Comparison of ENCODE assay signal across 27 mouse cellular contexts in the genomic region with DNA sequence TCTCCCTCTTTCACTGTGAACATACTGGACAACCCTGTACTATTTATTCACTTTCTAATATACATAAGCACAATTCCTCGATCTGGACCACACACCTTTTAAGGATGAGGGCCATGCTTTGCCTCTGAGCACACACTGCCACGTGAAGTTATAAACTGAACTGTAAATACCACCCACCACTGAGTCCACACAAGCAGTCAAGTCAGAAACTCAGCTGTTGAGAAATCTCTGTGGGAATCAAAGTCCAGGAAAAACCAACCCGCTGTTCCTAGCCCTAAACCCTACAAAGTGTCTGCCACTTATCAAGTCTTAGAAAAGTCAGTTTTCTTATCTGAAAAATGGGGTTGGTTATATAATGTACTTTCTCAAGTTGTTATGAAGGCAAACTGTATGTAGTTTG. TPM values are rescaled to one million over a fixed set of nuclear protein-coding genes. Genes with fewer than 3 reads are reported as not detected.
DNase-seq lines count a peak whose midpoint lies in the region; ATAC-seq and TF ChIP-seq lines count a peak whose summit lies in the region.
"Had no signal": no experiment of that assay in that cellular context is flagged by ENCODE, and none has a peak within 500 bp of the region (broad histone marks: within the 10 kb centered on the region; RNA-seq: fewer than 3 reads in every experiment).

No protein-coding gene starts in this region.

- H3K27ac ChIP-seq in liver, embryonic 13.5 days: no peak overlapping the region
- no peak overlapping the region for H3K27ac ChIP-seq in liver, embryonic 16.5 days (ENCODE audit: low read length)
- H3K27ac ChIP-seq in stomach, postnatal 0 days (replicated peaks): no peak overlapping the region
- no peak overlapping the region for H3K27ac ChIP-seq in kidney, embryonic 15.5 days
- H3K27ac ChIP-seq: embryonic facial prominence, embryonic 12.5 days; embryonic facial prominence, embryonic 15.5 days; gastrocnemius, adult 2 months; heart, embryonic 15.5 days; hindbrain, embryonic 12.5 days; hindbrain, embryonic 15.5 days had no signal

- DNase-seq in heart, adult 11 months: peak; percentile 25
- no peak for DNase-seq in heart, postnatal 25 days (ENCODE audit: low spot score)
- no peak for DNase-seq in liver, embryonic 13.5 days
- no peak for DNase-seq in liver
- DNase-seq in stomach, postnatal 0 days (ENCODE audit: low spot score): peak; percentile 26
- no peak for DNase-seq in left cerebral cortex, postnatal 36 days (ENCODE audit: low spot score in 2 of 2)
- DNase-seq: adrenal gland, adult 8-10 months; adrenal gland, postnatal 25 days; cerebellum, adult 11-12 months; cerebellum, adult 8-10 months; cerebellum, postnatal 14 days; forebrain, postnatal 0 days; gastrocnemius, adult 2 months; gastrocnemius, postnatal 14 days; heart, adult 18-20 months; heart, postnatal 10 days; heart, postnatal 4 days had no signal

- no peak for TF ChIP-seq CTCF in stomach, postnatal 0 days (IDR thresholded peaks at IDR 0.05; ENCODE audit: low read depth)

- H3K9me3 ChIP-seq in liver, embryonic 13.5 days (replicated peaks): no peaks in the 10 kb centered on the region
- H3K9me3 ChIP-seq in liver, embryonic 16.5 days (replicated peaks; ENCODE audit: control insufficient read depth, low read length): no peaks in the 10 kb centered on the region
- H3K9me3 ChIP-seq in stomach, postnatal 0 days (ENCODE audit: control insufficient read depth, low read length): no peaks in the 10 kb centered on the region
- no peaks in the 10 kb centered on the region for H3K9me3 ChIP-seq in kidney, embryonic 15.5 days (replicated peaks)
- H3K9me3 ChIP-seq: embryonic facial prominence, embryonic 12.5 days; embryonic facial prominence, embryonic 15.5 days; heart, embryonic 12.5 days; heart, embryonic 15.5 days; hindbrain, embryonic 12.5 days; hindbrain, embryonic 15.5 days had no signal

- H3K4me3 ChIP-seq in liver, embryonic 13.5 days (replicated peaks): no peak overlapping the region
- H3K4me3 ChIP-seq in liver, embryonic 16.5 days (ENCODE audit: low read depth, low read length): no peak overlapping the region
- H3K4me3 ChIP-seq in stomach, postnatal 0 days (ENCODE audit: low read depth, low read length): no peak overlapping the region
- H3K4me3 ChIP-seq in kidney, embryonic 15.5 days (replicated peaks): no peak overlapping the region
- H3K4me3 ChIP-seq: embryonic facial prominence, embryonic 12.5 days; embryonic facial prominence, embryonic 15.5 days; gastrocnemius, adult 2 months; heart, embryonic 12.5 days; heart, embryonic 15.5 days; hindbrain, embryonic 12.5 days; hindbrain, embryonic 15.5 days had no signal

- H3K9ac ChIP-seq in liver, embryonic 13.5 days: no peak overlapping the region
- no peak overlapping the region for H3K9ac ChIP-seq in liver, embryonic 16.5 days (ENCODE audit: low read depth, low read length)
- no peak overlapping the region for H3K9ac ChIP-seq in stomach, postnatal 0 days (ENCODE audit: low read length)
- no peak overlapping the region for H3K9ac ChIP-seq in kidney, embryonic 15.5 days
- H3K9ac ChIP-seq: embryonic facial prominence, embryonic 12.5 days; embryonic facial prominence, embryonic 15.5 days; forebrain, postnatal 0 days; heart, embryonic 12.5 days; heart, embryonic 15.5 days; hindbrain, embryonic 12.5 days; hindbrain, embryonic 15.5 days had no signal

- no peak for TF ChIP-seq EP300 in stomach, postnatal 0 days (optimal IDR thresholded peaks at IDR 0.05)

- ATAC-seq in liver, embryonic 13.5 days (ENCODE audit: low read depth): peak; percentile 55; the same call in 1 of the 2 replicates
- peak; percentile 86 for ATAC-seq in liver, embryonic 16.5 days (ENCODE audit: low read depth)
- ATAC-seq in stomach, postnatal 0 days (ENCODE audit: low FRiP score, low TSS enrichment): peak; percentile 79
- no peak for ATAC-seq in kidney, embryonic 15.5 days (replicated peaks; ENCODE audit: low FRiP score)
- ATAC-seq: activated CD4-positive, CD25-positive, alpha-beta regulatory T cell, adult 4 months; forebrain, embryonic 14.5 days; forebrain, postnatal 0 days had no signal

- 48% methylated on average over 3 of the region's 3 CpGs for WGBS in liver, embryonic 13.5 days (ENCODE audit: insufficient replicate concordance)
- 53% methylated on average over 3 of the region's 3 CpGs for WGBS in liver, embryonic 16.5 days (ENCODE audit: insufficient replicate concordance)
- 47% methylated on average over 3 of the region's 3 CpGs for WGBS in stomach, postnatal 0 days
- 82% methylated on average over 3 of the region's 3 CpGs for WGBS in kidney, embryonic 15.5 days

- no peaks in the 10 kb centered on the region for H3K4me1 ChIP-seq in liver, embryonic 13.5 days (replicated peaks)
- H3K4me1 ChIP-seq in liver, embryonic 16.5 days (ENCODE audit: control insufficient read depth, low read depth, low read length): no peaks in the 10 kb centered on the region
- no peaks in the 10 kb centered on the region for H3K4me1 ChIP-seq in stomach, postnatal 0 days (replicated peaks; ENCODE audit: control insufficient read depth, insufficient read depth)
- no peaks in the 10 kb centered on the region for H3K4me1 ChIP-seq in kidney, embryonic 15.5 days
- H3K4me1 ChIP-seq: embryonic facial prominence, embryonic 12.5 days; embryonic facial prominence, embryonic 15.5 days; heart, embryonic 15.5 days; hindbrain, embryonic 12.5 days; hindbrain, embryonic 15.5 days had no signal

- no peak overlapping the region for H3K4me2 ChIP-seq in liver, embryonic 13.5 days
- H3K4me2 ChIP-seq in liver, embryonic 16.5 days (ENCODE audit: low read depth, low read length): no peak overlapping the region
- H3K4me2 ChIP-seq in stomach, postnatal 0 days (replicated peaks; ENCODE audit: low read depth): no peak overlapping the region
- H3K4me2 ChIP-seq in kidney, embryonic 15.5 days: no peak overlapping the region
- H3K4me2 ChIP-seq: embryonic facial prominence, embryonic 12.5 days; embryonic facial prominence, embryonic 15.5 days; heart, embryonic 12.5 days; heart, embryonic 15.5 days; hindbrain, embryonic 12.5 days; hindbrain, embryonic 15.5 days had no signal

- intact Hi-C loops in heart, postnatal 25 days (cut with DNase I): loop anchor here (5.0 kb wide), 1 partner anchor 44 kb away; no protein-coding TSS in a partner anchor
- intact Hi-C loops in left cerebral cortex, postnatal 36 days (cut with DNase I): no loop called here

- no peaks in the 10 kb centered on the region for H3K36me3 ChIP-seq in liver, embryonic 13.5 days
- H3K36me3 ChIP-seq in liver, embryonic 16.5 days (ENCODE audit: control insufficient read depth, insufficient read depth): no peaks in the 10 kb centered on the region
- no peaks in the 10 kb centered on the region for H3K36me3 ChIP-seq in stomach, postnatal 0 days (ENCODE audit: control insufficient read depth, insufficient read depth, low read length)
- no peaks in the 10 kb centered on the region for H3K36me3 ChIP-seq in kidney, embryonic 15.5 days
- H3K36me3 ChIP-seq: embryonic facial prominence, embryonic 12.5 days; embryonic facial prominence, embryonic 15.5 days; heart, embryonic 12.5 days; heart, embryonic 15.5 days; hindbrain, embryonic 12.5 days; hindbrain, embryonic 15.5 days had no signal

- no peaks in the 10 kb centered on the region for H3K27me3 ChIP-seq in liver, embryonic 13.5 days
- H3K27me3 ChIP-seq in liver, embryonic 16.5 days (ENCODE audit: control insufficient read depth, insufficient read depth, low read depth, low read length): no peaks in the 10 kb centered on the region
- no peaks in the 10 kb centered on the region for H3K27me3 ChIP-seq in stomach, postnatal 0 days (ENCODE audit: control insufficient read depth, insufficient read depth, low read length)
- no peaks in the 10 kb centered on the region for H3K27me3 ChIP-seq in kidney, embryonic 15.5 days
- H3K27me3 ChIP-seq: embryonic facial prominence, embryonic 12.5 days; embryonic facial prominence, embryonic 15.5 days; heart, embryonic 12.5 days; heart, embryonic 15.5 days; hindbrain, embryonic 12.5 days; hindbrain, embryonic 15.5 days had no signal

RNA-seq across cellular contexts. Expression of a gene that starts 36.0 kb away (rescaled TPM):
- total RNA-seq in heart, postnatal 25 days (2021): 10 to 100 TPM in 1 of 2 experiments, 1 to 10 TPM in 1; 8.3 to 10.6 TPM
- polyA plus RNA-seq in liver, embryonic 13.5 days (2015; fragmentation: Nextera tagmentation; extraction: Ambion mirVana): 0.80 and 0.82 TPM in 2 replicates
- polyA plus RNA-seq in liver, embryonic 16.5 days (2015; fragmentation: Nextera tagmentation; extraction: Ambion mirVana): 0.64 and 0.81 TPM in 2 replicates
- 1.9 and 2.6 TPM in 2 replicates for polyA plus RNA-seq in stomach, postnatal 0 days (2015; fragmentation: Nextera tagmentation; extraction: Ambion mirVana)
- polyA plus RNA-seq in kidney, embryonic 15.5 days (2015; fragmentation: Nextera tagmentation; extraction: Ambion mirVana): 6.8 and 8.0 TPM in 2 replicates
- 1 to 10 TPM; 4.7 to 6.4 TPM for total RNA-seq in left cerebral cortex, postnatal 36 days (2021)

RNA-seq across cellular contexts. Expression of a gene that starts 56.1 kb away (rescaled TPM):
- 1 to 10 TPM; 3.7 to 6.0 TPM for total RNA-seq in heart, postnatal 25 days (2021)
- polyA plus RNA-seq in liver, embryonic 13.5 days (2015; fragmentation: Nextera tagmentation; extraction: Ambion mirVana): 0.07 and 0.10 TPM in 2 replicates
- polyA plus RNA-seq in liver, embryonic 16.5 days (2015; fragmentation: Nextera tagmentation; extraction: Ambion mirVana): 0.12 and 0.18 TPM in 2 replicates
- polyA plus RNA-seq in stomach, postnatal 0 days (2015; fragmentation: Nextera tagmentation; extraction: Ambion mirVana): 7.8 and 8.8 TPM in 2 replicates
- 0.58 and 1.8 TPM in 2 replicates for polyA plus RNA-seq in kidney, embryonic 15.5 days (2015; fragmentation: Nextera tagmentation; extraction: Ambion mirVana)
- 1 to 10 TPM; 4.0 to 4.1 TPM for total RNA-seq in left cerebral cortex, postnatal 36 days (2021)

Comparison
In these comparisons a context has a peak if more than half of its experiments do, and no peak if none do; other contexts are left out.
1. DNase-seq: peak in heart, adult 11 months (single experiment) and stomach, postnatal 0 days (single experiment); none in heart, postnatal 25 days (single experiment), liver, embryonic 13.5 days (single experiment), liver (single experiment) and left cerebral cortex, postnatal 36 days (0 of 2).